In genomic region chr5:65046442-65047284, GRCm38 (mm10) we compare ENCODE assay signal across 21 mouse cellular contexts. TPM values are rescaled to one million over a fixed set of nuclear protein-coding genes. Genes with fewer than 3 reads are reported as not detected.
A peak's percentile ranks its signal among the peaks of the same experiment; 100 is the strongest.
DNase-seq lines count a peak whose midpoint lies in the region; ATAC-seq lines count a peak whose summit lies in the region.
"Had no signal": no experiment of that assay in that cellular context is flagged by ENCODE, and none has a peak within 500 bp of the region (broad histone marks: within the 10 kb centered on the region; RNA-seq: fewer than 3 reads in every experiment).

No protein-coding gene starts in this region.

- peak overlapping the region; percentile 34; the same call in 1 of the 2 replicates for H3K27ac ChIP-seq in hindbrain, embryonic 15.5 days (replicated peaks)
- no peak overlapping the region for H3K27ac ChIP-seq in hindbrain, embryonic 14.5 days
- H3K27ac ChIP-seq: heart, embryonic 10.5 days; kidney, postnatal 0 days; left cerebral cortex, adult 2 months; limb, embryonic 10.5 days; liver, embryonic 13.5 days; lung, embryonic 15.5 days had no signal

- H3K36me3 ChIP-seq in hindbrain, embryonic 15.5 days, result no peaks in the 10 kb centered on the region
- H3K36me3 ChIP-seq in hindbrain, embryonic 14.5 days (replicated peaks; ENCODE audit: control insufficient read depth, insufficient read depth), result no peaks in the 10 kb centered on the region
- H3K36me3 ChIP-seq: heart, embryonic 10.5 days; limb, embryonic 10.5 days; liver, embryonic 13.5 days had no signal

- H3K4me1 ChIP-seq in hindbrain, embryonic 15.5 days (replicated peaks), result peaks cover 16% of the 10 kb centered on the region
- H3K4me1 ChIP-seq in hindbrain, embryonic 14.5 days (replicated peaks; ENCODE audit: control insufficient read depth, insufficient read depth, low read length), result peaks cover 5% of the 10 kb centered on the region
- H3K4me1 ChIP-seq: heart, embryonic 10.5 days; liver, embryonic 13.5 days; lung, embryonic 15.5 days had no signal

- H3K27me3 ChIP-seq in hindbrain, embryonic 15.5 days, result no peaks in the 10 kb centered on the region
- H3K27me3 ChIP-seq in hindbrain, embryonic 14.5 days (ENCODE audit: control insufficient read depth, insufficient read depth, low read length), result no peaks in the 10 kb centered on the region
- H3K27me3 ChIP-seq: liver, embryonic 13.5 days; lung, embryonic 15.5 days had no signal

- ATAC-seq in hindbrain, embryonic 15.5 days (ENCODE audit: low FRiP score, low read depth), result peak; percentile 43; the same call in 1 of the 2 replicates
- ATAC-seq in hindbrain, embryonic 14.5 days (ENCODE audit: low FRiP score), result no peak
- ATAC-seq: CD4-positive, CD25-positive, alpha-beta regulatory T cell, adult 4 months had no signal

- no peak overlapping the region for H3K4me2 ChIP-seq in hindbrain, embryonic 15.5 days
- H3K4me2 ChIP-seq in hindbrain, embryonic 14.5 days (replicated peaks), result no peak overlapping the region
- H3K4me2 ChIP-seq: liver, embryonic 13.5 days; lung, embryonic 15.5 days had no signal

- H3K4me3 ChIP-seq in hindbrain, embryonic 15.5 days, result no peak overlapping the region
- H3K4me3 ChIP-seq in hindbrain, embryonic 14.5 days (replicated peaks; ENCODE audit: low read length), result no peak overlapping the region
- H3K4me3 ChIP-seq: heart, embryonic 10.5 days; left cerebral cortex, adult 2 months; limb, embryonic 10.5 days; liver, embryonic 13.5 days; lung, embryonic 15.5 days had no signal

- no peaks in the 10 kb centered on the region for H3K9me3 ChIP-seq in hindbrain, embryonic 15.5 days
- no peaks in the 10 kb centered on the region for H3K9me3 ChIP-seq in hindbrain, embryonic 14.5 days (ENCODE audit: control insufficient read depth, low read length)
- H3K9me3 ChIP-seq: heart, embryonic 10.5 days; limb, embryonic 10.5 days; liver, embryonic 13.5 days; lung, embryonic 15.5 days had no signal

- WGBS in hindbrain, embryonic 15.5 days, result 71% methylated on average over 12 of the region's 12 CpGs
- 73% methylated on average over 12 of the region's 12 CpGs for WGBS in hindbrain, embryonic 14.5 days

- no peak overlapping the region for H3K9ac ChIP-seq in hindbrain, embryonic 15.5 days
- H3K9ac ChIP-seq in hindbrain, embryonic 14.5 days, result no peak overlapping the region
- H3K9ac ChIP-seq: liver, embryonic 13.5 days; lung, embryonic 15.5 days had no signal

- DNase-seq in cerebellum, adult 11-12 months, result peak; percentile 25
- DNase-seq in cerebellum, postnatal 4 days (ENCODE audit: low spot score in 2 of 2), result no peak
- no peak for DNase-seq in hindbrain, embryonic 14.5 days (ENCODE audit: low spot score)
- DNase-seq in thymus, postnatal 14 days, result peak; percentile 9
- no peak for DNase-seq in thymus, postnatal 0 days (ENCODE audit: low spot score)
- no peak for DNase-seq in lung, postnatal 4 days
- DNase-seq in heart, adult 11 months, result no peak
- DNase-seq: embryo, embryonic 11 days; gastrocnemius, postnatal 14 days; heart, postnatal 14 days; liver, embryonic 13.5 days; spleen, adult 18-20 months; thymus, adult 18-20 months had no signal

RNA-seq across cellular contexts. Expression of gene Tmem156, which starts 45.3 kb away (rescaled TPM):
- polyA plus RNA-seq in hindbrain, embryonic 15.5 days (2015; fragmentation: Nextera tagmentation; extraction: Ambion mirVana), result 0.14 TPM in 1 of 2 replicates, not detected in the other
- not detected in 2 replicates for polyA plus RNA-seq in hindbrain, embryonic 14.5 days (2014; fragmentation: Nextera tagmentation; extraction: Ambion mirVana)
- 8.5 and 11.4 TPM in 2 replicates for polyA plus RNA-seq in thymus, postnatal 0 days (2015; fragmentation: Nextera tagmentation; extraction: Ambion mirVana)
- polyA plus RNA-seq: adrenal gland, adult 2 months; limb, embryonic 10.5 days had no signal

Comparison
In these comparisons a context has a peak if more than half of its experiments do, and no peak if none do; other contexts are left out.
1. DNase-seq: peak in cerebellum, adult 11-12 months (single experiment) and thymus, postnatal 14 days (single experiment); none in cerebellum, postnatal 4 days (0 of 2), hindbrain, embryonic 14.5 days (single experiment), thymus, postnatal 0 days (single experiment), lung, postnatal 4 days (0 of 2) and heart, adult 11 months (single experiment).